Mouse (Mus musculus): Measurements from ENCODE around the gene Mllt3.

The Mllt3 gene

DNA sequence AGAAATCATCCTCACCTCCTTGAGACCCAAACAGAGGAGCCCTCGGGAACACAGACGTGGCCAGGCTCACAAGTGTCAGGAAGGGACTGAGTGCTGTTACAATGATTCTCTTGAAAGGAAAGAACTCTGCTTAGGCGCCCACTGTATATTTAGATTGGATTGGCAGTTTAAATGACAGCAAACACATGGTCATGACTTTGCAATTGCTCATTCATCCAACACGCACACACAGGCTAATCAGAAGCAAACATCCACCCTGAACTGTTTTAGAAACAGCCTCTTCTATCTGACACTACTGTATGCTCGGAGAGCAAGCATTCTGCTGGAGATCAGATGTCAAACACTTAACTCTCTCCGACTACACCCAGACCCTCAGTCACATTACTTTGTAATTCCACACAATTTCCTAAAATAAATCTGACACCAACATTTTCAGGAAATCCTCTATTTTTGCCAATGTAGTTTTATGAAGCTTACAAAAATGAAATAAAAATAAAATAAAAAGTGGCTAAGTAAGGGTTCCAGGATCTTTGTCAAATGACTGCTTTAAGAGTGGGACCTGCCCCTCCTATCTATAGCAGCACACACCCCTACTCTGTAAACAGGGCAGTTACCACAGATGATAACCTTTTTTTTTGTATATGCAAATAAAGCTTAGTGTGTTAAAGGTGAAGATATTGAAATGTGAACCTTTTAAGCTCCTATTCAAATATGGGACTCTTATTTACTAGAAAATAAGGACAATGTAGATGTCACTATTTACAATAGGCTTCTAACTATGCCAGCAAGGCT is 226.8 kb downstream of the Mllt3 start:
- Histone ChIP-seq H3K4me1 (replicated peaks; ENCODE audit: low read depth, low read length) (no peaks in the 10 kb centered on the region), H3K36me3 (ENCODE audit: insufficient read depth, low read length) (no peaks in the 10 kb centered on the region), H3K27me3 (ENCODE audit: insufficient read depth, low read length) (no peaks in the 10 kb centered on the region), H3K4me3 (replicated peaks; ENCODE audit: low read length) (no peak overlapping the region), H3K9me3 (ENCODE audit: low read length) (no peaks in the 10 kb centered on the region)
- no peak for TF ChIP-seq POU5F1 (IDR thresholded peaks at IDR 0.05; ENCODE audit: borderline replicate concordance, low read length)
- TF ChIP-seq NANOG (IDR thresholded peaks at IDR 0.05; ENCODE audit: borderline replicate concordance, low read length): no peak
- TF ChIP-seq CTCF (conservative IDR thresholded peaks at IDR 0.05; ENCODE audit: low read length): no peak

DNA sequence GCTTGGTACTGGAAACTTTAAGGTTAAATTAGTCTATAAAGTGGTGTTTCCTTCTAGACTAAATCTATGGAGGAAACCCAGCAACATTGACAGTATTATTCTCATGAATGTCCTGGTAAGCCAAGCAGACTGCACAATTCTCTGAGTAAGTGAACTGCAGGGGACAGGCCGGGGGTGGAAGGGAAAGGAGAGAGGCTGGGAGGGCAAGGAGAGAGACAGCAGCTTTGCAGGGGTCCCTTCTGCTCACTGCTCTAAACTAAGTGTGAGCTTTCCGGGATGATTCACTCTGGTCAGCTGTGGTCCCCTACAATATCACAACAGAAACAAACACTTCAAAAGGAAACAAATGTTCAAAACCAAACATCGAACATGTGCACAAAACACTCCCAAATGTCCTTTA is 228.6 kb downstream of the Mllt3 start:
- Histone ChIP-seq H3K4me3 (replicated peaks; ENCODE audit: low read length) (no peak overlapping the region), H3K9me3 (ENCODE audit: low read length) (no peaks in the 10 kb centered on the region), H3K27me3 (ENCODE audit: insufficient read depth, low read length) (no peaks in the 10 kb centered on the region), H3K4me1 (replicated peaks; ENCODE audit: low read depth, low read length) (no peaks in the 10 kb centered on the region), H3K36me3 (ENCODE audit: insufficient read depth, low read length) (no peaks in the 10 kb centered on the region)
- TF ChIP-seq NANOG (IDR thresholded peaks at IDR 0.05; ENCODE audit: borderline replicate concordance, low read length): no peak
- no peak for TF ChIP-seq CTCF (conservative IDR thresholded peaks at IDR 0.05; ENCODE audit: low read length)

DNA sequence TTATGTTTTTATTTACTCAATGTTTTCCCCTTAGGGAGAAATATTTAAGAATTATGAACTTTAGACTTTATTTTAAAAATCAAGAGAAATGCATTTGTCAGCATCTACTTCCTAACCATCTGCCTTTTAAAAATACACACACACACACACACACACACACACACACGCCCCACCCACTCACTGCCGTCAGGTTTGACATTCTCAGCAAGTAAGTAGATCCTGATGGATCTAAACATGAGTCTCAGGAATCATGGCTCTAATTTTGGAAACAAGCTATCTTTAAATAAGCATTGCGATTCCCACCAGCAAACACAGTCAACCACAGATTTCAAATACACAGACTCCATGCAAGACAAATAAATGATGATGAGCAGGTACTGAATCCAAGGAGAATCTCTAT is 229.9 kb downstream of the Mllt3 start:
- no peak overlapping the region for H3K4me3 ChIP-seq (replicated peaks; ENCODE audit: low read length)
- H3K9me3 ChIP-seq (ENCODE audit: low read length): no peaks in the 10 kb centered on the region
- no peak for TF ChIP-seq NANOG (IDR thresholded peaks at IDR 0.05; ENCODE audit: borderline replicate concordance, low read length)
- no peak for TF ChIP-seq CTCF (conservative IDR thresholded peaks at IDR 0.05; ENCODE audit: low read length)
- TF ChIP-seq POU5F1 (IDR thresholded peaks at IDR 0.05; ENCODE audit: borderline replicate concordance, low read length): no peak
- no peaks in the 10 kb centered on the region for H3K4me1 ChIP-seq (replicated peaks; ENCODE audit: low read depth, low read length)
- no peaks in the 10 kb centered on the region for H3K27me3 ChIP-seq (ENCODE audit: insufficient read depth, low read length)
- H3K36me3 ChIP-seq (ENCODE audit: insufficient read depth, low read length): no peaks in the 10 kb centered on the region

DNA sequence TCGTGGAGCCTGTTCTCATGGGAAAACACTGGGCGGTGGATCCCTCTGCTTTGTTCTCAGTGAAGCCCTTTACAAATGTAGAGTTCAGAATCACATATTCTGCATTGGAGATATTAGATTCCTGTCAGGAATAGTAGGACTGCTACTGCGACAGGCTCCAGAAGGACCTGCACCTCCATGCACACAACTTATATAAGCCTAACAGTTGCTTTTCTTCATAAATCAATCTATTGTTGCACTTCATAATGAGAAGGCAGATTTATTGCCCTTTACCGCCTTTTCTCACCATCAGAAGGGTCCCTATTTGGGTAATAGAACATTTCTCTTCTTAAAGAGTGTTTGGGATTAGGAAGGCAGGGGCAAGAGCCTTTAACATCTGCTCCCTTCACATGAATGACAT is 231.0 kb downstream of the Mllt3 start:
- Histone ChIP-seq H3K4me3 (replicated peaks; ENCODE audit: low read length) (no peak overlapping the region), H3K9me3 (ENCODE audit: low read length) (no peaks in the 10 kb centered on the region), H3K4me1 (replicated peaks; ENCODE audit: low read depth, low read length) (no peaks in the 10 kb centered on the region), H3K36me3 (ENCODE audit: insufficient read depth, low read length) (no peaks in the 10 kb centered on the region), H3K27me3 (ENCODE audit: insufficient read depth, low read length) (no peaks in the 10 kb centered on the region)
- TF ChIP-seq NANOG (IDR thresholded peaks at IDR 0.05; ENCODE audit: borderline replicate concordance, low read length) (no peak), CTCF (conservative IDR thresholded peaks at IDR 0.05; ENCODE audit: low read length) (no peak), POU5F1 (IDR thresholded peaks at IDR 0.05; ENCODE audit: borderline replicate concordance, low read length) (no peak)

DNA sequence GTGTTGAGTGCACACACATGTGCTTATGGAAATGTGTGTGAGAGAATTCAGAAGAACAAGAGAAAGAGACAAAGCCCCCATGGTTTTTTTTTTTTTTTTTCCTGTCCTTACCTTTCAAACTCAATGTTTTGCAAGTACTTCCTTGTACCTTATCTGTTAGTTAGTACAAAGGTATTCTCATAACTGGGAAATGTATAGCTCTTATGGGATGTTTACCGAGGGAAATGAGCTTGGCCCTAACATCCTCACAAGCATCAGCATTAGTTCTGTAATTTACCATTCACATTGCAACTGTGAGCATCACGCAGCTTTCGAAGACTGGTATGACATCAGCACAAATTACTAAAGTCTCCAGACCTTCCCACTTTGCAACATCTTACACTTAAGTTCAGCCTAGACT is 231.8 kb downstream of the Mllt3 start:
- TF ChIP-seq CTCF (conservative IDR thresholded peaks at IDR 0.05; ENCODE audit: low read length) (no peak), POU5F1 (IDR thresholded peaks at IDR 0.05; ENCODE audit: borderline replicate concordance, low read length) (no peak), NANOG (IDR thresholded peaks at IDR 0.05; ENCODE audit: borderline replicate concordance, low read length) (no peak)
- no peaks in the 10 kb centered on the region for H3K27me3 ChIP-seq (ENCODE audit: insufficient read depth, low read length)

DNA sequence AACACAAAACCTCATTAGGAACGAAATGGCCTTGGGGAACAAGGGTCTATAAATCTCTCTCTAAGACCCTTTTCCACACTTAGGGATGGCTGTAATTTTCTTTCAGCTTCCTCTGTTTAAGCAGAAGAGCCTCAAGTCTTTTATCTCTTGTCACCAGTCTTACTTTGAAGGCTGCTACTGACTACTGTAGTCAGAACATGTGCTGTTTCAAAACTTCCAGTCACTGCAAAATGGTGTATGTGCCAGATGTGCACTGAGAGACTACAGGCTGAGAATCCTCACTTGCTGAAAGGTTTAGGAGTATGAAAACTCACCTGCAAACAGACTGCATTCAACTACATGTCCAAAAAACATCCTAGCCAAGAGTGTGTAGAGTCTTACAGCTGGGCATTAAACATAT is 232.9 kb downstream of the Mllt3 start:
- no peaks in the 10 kb centered on the region for H3K4me1 ChIP-seq (replicated peaks; ENCODE audit: low read depth, low read length)
- H3K4me3 ChIP-seq (replicated peaks; ENCODE audit: low read length): no peak overlapping the region
- H3K36me3 ChIP-seq (ENCODE audit: insufficient read depth, low read length): no peaks in the 10 kb centered on the region
- no peaks in the 10 kb centered on the region for H3K9me3 ChIP-seq (ENCODE audit: low read length)
- TF ChIP-seq NANOG (IDR thresholded peaks at IDR 0.05; ENCODE audit: borderline replicate concordance, low read length) (no peak), POU5F1 (IDR thresholded peaks at IDR 0.05; ENCODE audit: borderline replicate concordance, low read length) (no peak), CTCF (conservative IDR thresholded peaks at IDR 0.05; ENCODE audit: low read length) (no peak)
- H3K27me3 ChIP-seq (ENCODE audit: insufficient read depth, low read length): no peaks in the 10 kb centered on the region

More for the DNA sequence above, 231.8 kb downstream of the Mllt3 start:
- Histone ChIP-seq H3K4me3 (replicated peaks; ENCODE audit: low read length) (no peak overlapping the region), H3K36me3 (ENCODE audit: insufficient read depth, low read length) (no peaks in the 10 kb centered on the region), H3K4me1 (replicated peaks; ENCODE audit: low read depth, low read length) (no peaks in the 10 kb centered on the region), H3K9me3 (ENCODE audit: low read length) (no peaks in the 10 kb centered on the region)

DNA sequence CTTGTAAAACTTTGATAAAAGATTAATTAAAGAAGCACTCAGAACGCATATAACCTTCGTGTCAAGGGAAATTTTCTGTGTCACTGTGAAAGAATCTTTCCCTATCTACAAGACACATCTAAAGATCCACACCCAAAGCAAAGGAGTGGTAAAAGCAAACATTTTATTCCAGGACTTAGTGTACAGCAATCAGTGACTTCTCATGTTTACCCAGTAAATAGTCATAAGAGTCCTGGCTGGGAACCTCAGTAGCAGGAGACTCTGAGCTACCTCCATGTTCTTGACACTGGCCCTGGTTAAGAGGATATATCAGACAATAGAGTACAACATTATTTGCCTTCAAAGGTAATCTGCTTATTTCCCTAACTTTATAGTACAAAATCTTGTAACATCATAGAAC is 233.7 kb downstream of the Mllt3 start:
- TF ChIP-seq CTCF (conservative IDR thresholded peaks at IDR 0.05; ENCODE audit: low read length) (no peak), POU5F1 (IDR thresholded peaks at IDR 0.05; ENCODE audit: borderline replicate concordance, low read length) (no peak), NANOG (IDR thresholded peaks at IDR 0.05; ENCODE audit: borderline replicate concordance, low read length) (no peak)
- Histone ChIP-seq H3K4me3 (replicated peaks; ENCODE audit: low read length) (no peak overlapping the region), H3K27me3 (ENCODE audit: insufficient read depth, low read length) (no peaks in the 10 kb centered on the region), H3K4me1 (replicated peaks; ENCODE audit: low read depth, low read length) (no peaks in the 10 kb centered on the region), H3K9me3 (ENCODE audit: low read length) (no peaks in the 10 kb centered on the region), H3K36me3 (ENCODE audit: insufficient read depth, low read length) (no peaks in the 10 kb centered on the region)

DNA sequence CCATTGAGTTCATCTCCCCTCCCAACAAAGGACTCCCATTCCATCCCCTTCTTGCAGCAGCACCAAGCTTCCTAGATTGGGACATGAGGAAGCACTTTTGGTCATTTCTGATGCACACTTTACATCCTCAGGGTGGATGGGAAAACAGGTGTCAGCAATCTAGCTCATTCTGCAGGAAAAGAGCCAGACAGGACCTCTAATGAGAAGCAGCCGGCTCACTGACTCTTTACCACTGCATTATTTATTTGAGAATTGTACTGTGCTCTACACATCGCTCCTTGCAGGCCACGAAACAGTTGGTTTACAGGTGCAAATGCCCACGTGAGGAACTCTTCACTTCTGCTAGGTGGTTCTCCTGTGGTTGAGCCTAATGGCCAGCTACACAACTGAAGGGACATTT is 237.9 kb downstream of the Mllt3 start:
- TF ChIP-seq POU5F1 (IDR thresholded peaks at IDR 0.05; ENCODE audit: borderline replicate concordance, low read length) (no peak), NANOG (IDR thresholded peaks at IDR 0.05; ENCODE audit: borderline replicate concordance, low read length) (no peak), CTCF (conservative IDR thresholded peaks at IDR 0.05; ENCODE audit: low read length) (no peak)
- no peaks in the 10 kb centered on the region for H3K27me3 ChIP-seq (ENCODE audit: insufficient read depth, low read length)
- H3K36me3 ChIP-seq (ENCODE audit: insufficient read depth, low read length): no peaks in the 10 kb centered on the region
- no peaks in the 10 kb centered on the region for H3K9me3 ChIP-seq (ENCODE audit: low read length)
- H3K4me3 ChIP-seq (replicated peaks; ENCODE audit: low read length): no peak overlapping the region
- H3K4me1 ChIP-seq (replicated peaks; ENCODE audit: low read depth, low read length): no peaks in the 10 kb centered on the region

DNA sequence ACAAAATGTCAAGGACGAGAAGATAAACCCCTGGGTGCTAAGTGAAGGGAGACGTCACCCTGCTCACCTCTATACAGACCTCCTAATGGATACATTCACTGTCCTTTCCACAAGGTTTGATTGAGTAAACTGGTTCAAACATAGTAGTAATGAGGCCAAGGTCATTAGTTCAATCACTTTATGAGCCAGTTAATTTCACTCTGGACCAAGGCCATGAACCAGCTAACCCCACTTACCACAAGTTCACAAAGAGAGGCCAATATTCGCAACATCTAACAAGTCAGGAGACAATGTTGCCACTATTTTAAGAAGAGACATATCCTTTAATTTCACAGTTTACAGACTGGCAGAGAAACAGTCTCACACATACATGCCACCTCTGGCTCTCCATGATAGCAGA is 238.9 kb downstream of the Mllt3 start:
- TF ChIP-seq CTCF (conservative IDR thresholded peaks at IDR 0.05; ENCODE audit: low read length) (no peak), NANOG (IDR thresholded peaks at IDR 0.05; ENCODE audit: borderline replicate concordance, low read length) (no peak), POU5F1 (IDR thresholded peaks at IDR 0.05; ENCODE audit: borderline replicate concordance, low read length) (no peak)
- Histone ChIP-seq H3K9me3 (ENCODE audit: low read length) (no peaks in the 10 kb centered on the region), H3K4me3 (replicated peaks; ENCODE audit: low read length) (no peak overlapping the region), H3K4me1 (replicated peaks; ENCODE audit: low read depth, low read length) (no peaks in the 10 kb centered on the region), H3K27me3 (ENCODE audit: insufficient read depth, low read length) (no peaks in the 10 kb centered on the region), H3K36me3 (ENCODE audit: insufficient read depth, low read length) (no peaks in the 10 kb centered on the region)
